Mouse (Mus musculus) left cerebral cortex, adult 18-20 months (tissue): Measurements from ENCODE around the gene Neurod2. TPM values are rescaled to one million over a fixed set of nuclear protein-coding genes. Genes with fewer than 3 reads are reported as not detected.

Source experiments
- DNase-seq, 2 experiments: peaks; one replicate each; pipeline ENCODE4 v3.0.0; 2021 to 2022; ENCODE audit warnings: low spot score in 2 of 2, mixed read lengths in 1 of 2
- total RNA-seq, 2 experiments: library from RNA; stranded (reverse); gene quantifications; 2 replicates each; pipeline ENCODE4 v1.2.3; 2021

Gene Neurod2
- total RNA-seq, 2 experiments from 2014 or later, result 70.9 to 73.2 TPM

DNA sequence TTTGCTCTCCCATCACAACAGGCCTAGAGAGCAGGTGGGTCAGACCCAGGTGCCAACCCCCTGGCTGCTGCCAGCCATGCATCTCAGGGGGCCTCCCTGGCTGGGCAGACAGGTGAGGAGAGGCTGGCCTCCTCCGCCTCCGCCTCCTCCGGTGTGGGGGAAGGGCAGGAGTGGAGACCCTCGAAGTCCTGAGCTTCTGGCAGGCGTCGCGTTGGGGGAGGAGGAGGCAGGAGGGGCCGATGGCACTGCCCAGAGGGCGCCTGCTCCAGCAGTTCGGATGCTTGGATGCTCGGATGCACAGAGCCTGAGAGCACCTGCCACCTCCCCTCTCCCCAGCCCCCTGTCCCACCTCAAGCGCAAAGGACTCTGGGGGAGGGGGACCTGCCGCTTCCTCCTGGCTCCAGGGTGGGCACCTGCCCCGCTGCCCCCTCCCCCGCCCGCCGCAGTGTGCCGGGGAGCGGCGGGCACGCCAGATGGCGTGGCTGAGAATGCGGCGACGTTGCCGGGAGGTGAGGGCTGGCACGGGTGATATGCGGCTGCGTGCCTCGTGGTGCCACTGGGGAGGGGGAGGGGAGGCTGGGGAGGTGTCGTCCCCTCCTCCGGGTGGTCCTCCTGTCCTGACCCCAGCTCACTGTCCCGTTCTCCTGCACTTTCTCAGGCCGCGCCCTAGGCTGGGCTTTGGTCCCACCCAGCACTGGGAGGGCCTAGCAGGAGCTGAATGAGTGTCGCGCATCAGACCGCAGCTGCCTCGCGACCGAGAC is 4.7 kb upstream of the Neurod2 start:
- peak in 1 of 2 experiments; percentile 54 for DNase-seq

DNA sequence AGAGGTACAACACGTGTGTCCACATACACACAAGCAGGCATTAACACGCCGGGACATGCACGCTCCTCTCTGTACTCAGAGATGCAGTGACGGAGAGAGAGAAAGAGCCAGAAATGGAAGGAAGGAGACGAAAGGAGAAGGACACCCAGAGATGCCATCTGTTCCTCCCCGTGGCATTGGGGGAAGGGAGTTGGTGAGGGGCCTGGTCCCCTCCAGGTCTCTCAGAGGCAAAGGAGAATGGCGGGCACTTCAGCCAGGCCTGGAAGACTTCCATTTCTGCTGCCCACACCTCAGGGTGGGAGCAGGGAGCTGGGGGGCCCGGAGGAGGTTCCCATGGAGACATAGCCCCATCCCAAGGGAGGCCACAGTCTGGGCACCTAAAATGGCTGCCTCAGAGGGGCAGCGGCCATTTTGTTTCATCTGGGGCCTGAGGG is 3.8 kb upstream of the Neurod2 start:
- DNase-seq, result no peak

DNA sequence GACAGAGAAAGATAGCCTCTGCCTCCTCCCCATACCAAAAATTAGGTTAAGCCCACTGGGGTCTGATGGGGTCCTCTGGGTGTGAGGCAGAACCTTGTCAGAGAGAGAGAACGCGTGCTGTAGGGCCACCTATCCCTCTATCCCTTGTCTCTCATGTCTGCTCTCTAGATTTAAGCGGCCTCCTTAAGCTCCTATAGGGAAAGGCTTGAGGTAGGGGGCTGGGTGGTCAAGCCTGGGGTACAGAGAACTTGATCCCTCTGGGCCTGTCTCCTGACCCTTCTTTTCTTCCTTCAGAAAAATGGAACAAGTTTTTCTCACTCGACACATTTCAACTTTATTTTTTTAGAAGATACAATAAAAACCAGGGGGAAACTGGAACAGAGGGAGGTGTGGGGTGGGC is 3.4 kb upstream of the Neurod2 start:
- DNase-seq, result no peak

DNA sequence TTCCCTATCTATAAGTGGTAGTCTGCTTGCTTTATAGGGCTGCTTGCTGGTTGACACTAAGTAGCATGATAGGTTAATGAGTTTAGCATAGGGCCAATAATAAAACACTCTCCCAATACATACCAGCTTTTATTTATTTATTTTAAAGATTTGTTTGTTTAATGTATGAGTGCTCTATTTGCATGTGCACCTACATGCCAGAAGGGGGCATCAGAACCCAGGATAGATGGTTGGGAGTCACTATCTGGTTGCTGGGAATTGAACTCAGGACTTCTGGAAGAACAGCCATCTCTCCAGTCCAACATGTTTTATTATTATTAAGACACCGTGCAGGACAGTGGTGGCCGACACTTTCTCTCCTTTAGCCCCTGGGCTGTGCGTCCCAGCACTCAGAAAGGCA is 2.7 kb upstream of the Neurod2 start:
- DNase-seq, result no peak

DNA sequence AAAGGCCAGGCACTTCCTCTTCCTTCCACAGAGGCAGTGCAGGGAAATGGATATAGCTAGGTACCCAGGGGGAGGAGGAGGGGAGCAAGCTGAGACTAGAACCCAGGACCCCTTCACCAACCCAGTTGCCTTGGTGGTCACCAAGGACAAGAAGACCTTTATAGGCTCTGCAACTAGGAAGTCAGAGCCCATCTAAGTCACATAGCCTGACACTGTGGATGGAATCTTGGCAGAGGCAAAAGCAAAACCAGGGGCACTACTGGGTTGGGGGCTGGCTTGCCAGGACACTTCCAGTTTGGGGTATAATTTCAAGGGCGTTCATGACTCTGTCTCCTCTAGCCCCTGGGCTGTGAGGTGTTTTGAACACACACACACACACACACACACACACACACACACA is 2.0 kb upstream of the Neurod2 start:
- DNase-seq, result no peak

DNA sequence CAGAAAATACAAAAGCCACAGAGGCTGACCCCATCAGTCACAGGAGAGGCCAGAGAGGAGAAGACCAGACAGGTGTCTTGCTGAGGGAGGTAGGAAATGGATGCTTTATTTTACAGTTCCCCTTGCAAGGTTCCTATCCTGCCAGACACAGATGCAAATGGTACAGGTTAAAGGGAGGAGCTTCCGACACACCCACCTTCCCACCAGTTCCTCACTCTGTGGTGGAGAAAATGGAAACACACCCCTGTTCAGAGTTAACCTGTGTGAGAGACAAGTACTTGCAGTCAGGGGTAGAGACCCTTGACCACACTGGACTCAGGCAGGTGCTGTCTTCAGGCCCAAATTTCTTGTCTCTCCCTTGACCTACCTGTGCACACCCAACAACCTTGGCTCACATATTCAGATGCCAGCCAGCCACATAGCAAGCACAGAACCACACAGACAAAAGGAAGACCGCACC is 1.3 kb upstream of the Neurod2 start:
- no peak for DNase-seq

DNA sequence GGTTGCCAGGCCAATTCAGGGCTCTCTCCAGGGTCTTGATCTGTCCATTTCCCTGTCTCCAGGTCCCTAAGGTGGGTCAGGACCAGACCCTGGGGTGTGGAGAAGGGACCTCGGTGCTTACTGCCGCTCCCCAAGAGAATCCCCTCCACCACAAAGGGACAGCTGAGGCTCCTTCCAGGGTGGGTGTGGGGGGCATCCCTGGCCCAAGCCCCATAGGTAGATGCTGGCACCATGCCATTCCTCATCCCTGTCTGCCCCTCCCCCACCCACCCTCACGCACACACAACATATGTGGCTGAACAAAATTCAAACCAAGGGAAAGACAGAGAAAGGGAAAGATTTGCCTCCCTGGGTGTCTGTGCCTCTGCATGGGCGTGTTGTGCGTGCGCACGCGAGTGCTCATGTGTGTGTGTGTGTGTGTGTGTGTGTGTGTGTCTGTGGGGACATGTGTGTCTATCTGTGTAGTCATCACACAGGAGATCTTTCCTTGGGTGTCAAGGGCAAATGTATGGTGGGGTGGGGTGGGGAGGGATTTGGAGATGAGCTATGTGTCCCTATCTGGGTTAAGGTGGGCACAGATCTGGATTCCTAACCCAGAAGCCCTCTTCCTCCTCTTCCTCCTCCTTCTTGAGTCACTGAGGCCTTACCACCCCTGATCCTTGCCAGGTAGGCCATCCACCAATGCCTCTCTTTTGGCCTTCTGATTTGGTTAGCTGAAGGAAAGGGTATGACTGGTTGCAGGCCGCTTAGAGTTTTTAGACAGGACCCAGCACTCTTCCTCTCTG is 704 bp upstream of the Neurod2 start:
- no peak for DNase-seq

DNA sequence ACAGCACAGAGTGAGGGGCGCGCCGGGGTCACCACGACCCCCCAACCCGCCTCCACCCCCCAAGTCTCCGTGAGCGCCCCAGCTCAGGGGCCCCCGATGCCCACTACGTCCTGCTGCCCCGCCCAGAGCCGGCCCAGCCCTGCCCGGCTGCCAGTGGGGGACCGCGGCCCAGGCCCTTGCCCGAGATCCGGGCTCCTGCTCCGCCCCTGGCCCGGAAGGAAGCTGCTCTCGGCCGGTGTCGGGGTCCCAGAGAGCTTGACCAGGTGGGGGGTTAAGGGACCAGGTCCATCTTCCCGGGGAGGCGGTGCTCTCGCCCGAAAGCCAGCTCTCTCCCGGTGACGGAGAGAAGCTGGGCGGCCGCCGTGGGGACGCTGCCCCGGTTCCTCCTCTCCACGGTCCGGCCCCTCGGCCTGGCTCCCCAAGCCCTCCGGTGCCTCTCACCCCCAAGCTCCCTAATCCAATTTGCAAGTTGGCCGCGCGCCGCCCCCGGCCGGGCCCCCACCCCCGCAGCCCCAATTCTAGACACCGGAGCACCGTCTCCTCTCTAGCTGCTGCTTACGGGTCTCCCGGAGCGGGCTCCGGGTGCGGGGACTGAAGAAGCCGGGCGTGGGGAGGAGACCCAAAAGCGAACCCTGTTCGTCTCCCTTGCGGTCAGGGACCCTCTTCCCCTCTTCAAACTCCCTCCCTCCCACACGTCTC is 928 bp downstream of the Neurod2 start:
- DNase-seq, result peak in 1 of 2 experiments; percentile 52

DNA sequence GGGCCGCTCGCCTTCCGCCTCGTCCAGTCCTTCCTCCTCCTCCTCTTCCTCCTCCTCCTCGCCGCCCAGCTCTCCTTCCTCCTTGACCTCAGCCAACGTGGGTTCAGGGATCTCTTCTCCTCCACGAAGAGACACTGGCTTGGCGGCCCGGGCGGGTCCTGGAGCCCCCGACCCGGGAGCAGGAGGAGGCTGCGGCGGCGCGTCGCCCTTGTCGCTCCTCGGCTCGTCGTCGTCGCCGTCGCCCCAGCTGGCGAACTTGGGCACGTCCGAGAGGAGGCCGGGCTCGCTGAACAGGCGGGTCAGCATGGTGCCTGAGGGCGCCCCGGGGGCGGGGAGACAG is 1.4 kb downstream of the Neurod2 start:
- DNase-seq, result peak in 1 of 2 experiments; percentile 35

DNA sequence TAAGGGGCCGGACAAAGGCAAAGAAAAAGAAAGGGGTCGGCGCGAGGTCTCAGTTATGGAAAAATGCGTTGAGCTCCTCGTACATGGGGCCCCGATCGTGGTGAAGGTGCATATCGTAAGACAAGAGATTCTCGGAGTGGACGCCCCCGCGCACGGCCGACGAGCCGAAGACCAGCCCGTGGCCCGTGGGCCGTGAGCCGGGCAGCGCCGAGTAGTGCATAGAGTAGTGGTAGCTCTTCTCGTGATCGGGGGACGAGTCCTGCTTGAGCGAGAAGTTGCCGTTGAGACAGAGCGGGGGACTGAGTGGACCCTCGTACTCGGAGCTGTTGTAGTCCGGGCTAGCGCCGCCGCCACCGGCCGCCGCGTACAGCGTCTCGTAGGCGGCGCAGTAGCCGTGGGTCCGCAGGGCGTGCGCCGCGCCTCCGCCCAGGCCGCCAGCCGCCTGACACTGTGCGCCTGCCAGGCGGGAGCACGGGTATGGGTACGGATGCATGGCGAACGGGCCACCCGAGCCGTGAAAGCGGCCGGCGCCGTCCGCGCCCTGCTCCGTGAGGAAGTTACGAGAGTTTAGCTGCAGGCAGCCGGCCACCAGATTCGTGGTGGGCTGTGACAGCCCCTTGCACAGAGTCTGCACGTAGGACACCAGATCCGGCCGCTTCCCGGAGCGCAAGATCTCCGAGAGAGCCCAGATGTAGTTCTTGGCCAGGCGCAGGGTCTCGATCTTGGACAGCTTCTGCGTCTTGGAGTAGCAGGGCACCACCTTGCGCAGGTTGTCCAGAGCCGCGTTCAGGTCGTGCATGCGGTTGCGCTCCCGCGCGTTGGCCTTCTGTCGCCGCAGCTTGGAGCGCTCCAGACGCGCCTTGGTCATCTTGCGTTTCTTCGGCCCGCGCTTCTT is 2.1 kb downstream of the Neurod2 start:
- no peak for DNase-seq

DNA sequence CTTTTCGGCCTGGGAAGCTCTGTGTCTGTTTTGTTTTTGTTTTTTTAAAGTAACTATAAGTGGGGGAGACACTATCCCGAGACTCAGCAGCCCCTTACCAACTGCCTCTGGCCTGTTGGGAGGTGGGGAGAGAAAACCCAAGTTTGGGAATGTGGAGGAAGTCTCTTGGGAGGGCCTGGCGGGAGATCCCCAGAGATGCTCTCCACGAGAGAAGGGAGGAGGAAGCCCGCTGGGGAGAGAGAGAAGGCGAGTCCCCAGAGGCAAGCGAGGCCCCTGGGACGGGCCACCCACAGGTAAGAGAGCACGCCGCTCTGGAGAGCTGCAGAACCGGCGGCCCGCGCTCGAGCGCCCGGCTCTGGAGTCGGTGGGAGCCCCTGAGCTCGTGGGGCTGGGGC is 2.7 kb downstream of the Neurod2 start:
- no peak for DNase-seq

DNA sequence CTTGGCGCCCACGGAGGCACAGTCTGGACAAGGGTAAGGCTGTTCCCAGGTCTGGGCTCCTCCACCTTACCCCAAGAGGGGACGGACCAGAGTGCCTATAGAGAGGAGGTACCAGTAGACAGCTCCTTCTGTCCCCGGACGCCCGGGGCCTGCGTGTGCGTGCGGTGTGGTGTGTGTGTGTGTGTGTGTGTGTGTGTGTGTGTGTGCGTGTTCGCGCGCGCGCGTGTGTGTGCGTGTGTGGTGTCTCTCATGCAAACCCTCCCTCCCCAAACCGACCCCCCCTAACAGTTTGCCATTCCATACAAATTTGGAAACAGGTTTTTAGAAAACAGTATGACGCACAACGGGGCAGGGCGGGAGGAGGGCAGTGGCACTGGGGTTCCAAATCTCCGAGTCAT is 3.6 kb downstream of the Neurod2 start:
- DNase-seq, result no peak

DNA sequence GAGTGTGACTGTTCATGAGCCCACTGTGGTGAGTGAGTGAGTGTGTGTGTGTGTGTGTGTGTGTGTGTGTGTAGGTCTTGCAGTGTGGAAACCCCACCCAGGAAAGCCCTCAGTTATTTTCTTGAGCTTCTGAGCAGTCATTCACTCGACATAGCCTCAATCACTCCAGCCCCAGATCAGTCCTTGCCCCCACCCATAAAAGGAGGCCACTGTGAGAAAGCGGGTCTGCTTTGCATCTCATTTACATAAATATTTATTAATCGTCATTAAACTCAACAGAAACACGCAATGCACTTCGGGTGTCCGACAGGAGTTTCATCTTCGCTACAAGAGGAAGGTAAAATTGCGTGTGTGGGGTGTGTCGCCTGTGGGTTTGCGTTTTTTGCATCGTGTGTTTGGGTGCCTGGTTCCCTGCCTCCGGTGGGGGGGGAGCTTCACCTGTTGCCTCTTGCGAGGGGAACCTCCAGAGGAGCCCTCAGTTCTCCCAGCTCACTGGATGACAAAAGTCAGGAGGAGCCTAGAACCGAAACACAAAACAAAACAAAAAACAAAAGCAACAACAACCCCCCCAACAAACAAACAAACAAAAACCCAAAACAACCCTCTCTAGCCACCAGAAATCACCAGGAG is 4.1 kb downstream of the Neurod2 start:
- no peak for DNase-seq

DNA sequence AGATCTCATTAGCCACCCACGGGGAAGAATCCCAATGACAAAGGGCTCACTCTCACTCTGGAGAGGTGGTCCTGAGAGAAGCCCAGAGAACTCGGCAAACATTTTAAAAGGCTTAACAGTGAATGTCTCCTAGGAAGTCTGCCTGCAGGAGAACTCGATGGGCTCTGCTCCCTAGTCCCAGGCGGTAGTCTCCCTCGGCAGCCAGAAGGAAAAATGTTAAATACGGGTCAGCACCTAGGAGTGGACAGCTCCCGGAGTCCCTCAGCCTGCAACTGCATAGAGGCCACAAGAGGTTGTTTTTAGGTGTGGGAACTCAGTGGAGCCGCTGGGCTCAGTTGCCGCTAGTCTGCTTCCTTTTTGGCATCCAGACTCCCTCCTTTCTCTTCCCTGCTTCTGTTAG is 5.5 kb downstream of the Neurod2 start:
- DNase-seq, result peak in 1 of 2 experiments; percentile 17

DNA sequence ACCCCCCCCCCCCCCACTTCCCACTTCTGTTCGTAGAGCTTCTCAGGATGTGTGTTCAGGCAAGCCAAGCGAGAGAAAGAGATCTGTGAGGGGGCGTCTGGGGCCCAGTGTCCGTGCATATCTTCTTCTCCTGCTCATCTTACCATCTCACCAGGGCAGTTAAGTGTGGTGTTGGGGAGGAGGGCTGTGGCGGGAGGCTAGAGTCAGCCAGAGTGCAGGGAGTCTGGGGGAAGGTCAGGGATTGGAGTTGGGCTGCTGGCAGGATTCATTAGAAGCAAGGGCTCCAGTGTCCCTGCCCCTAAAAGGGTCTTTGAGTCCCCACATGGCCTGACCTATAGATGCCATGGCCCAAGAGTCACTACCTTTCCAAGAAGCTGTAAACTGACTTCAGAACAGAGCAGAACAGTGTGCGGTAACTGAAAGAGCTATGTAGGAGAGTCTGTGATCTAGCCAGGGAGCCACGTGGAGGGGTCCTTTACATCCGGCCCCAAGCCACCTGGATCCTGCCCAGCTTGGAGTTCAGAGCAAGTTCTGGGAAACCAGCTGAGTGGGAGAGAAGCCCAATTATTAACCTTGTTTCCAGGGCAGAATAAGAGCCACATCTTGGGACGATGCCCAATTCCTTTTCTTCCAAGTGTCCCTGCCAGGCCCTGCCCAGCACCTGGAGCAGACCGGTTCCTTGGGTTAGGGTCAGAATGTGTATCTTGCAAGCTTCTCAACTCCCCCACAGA is 6.1 kb downstream of the Neurod2 start:
- no peak for DNase-seq

DNA sequence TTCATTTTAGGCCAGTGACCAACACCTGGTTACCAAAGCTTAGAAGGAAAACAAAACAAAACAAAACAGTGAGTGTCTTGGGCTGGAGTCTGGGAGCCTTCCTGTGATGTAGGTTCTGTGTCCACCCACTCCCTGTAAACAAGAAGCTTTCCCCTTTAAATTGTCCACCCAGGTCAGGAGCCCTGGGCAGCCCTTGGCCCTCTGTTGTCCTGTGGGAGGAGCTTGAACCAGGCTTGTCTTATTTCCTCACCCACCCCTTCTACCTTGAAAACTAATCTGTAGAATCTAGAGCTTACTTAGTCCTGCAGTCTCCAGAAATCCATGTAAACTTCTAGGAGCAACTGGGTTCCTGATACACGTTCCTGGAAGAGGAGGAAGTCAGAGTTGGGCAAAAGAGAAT is 7.3 kb downstream of the Neurod2 start:
- no peak for DNase-seq

DNA sequence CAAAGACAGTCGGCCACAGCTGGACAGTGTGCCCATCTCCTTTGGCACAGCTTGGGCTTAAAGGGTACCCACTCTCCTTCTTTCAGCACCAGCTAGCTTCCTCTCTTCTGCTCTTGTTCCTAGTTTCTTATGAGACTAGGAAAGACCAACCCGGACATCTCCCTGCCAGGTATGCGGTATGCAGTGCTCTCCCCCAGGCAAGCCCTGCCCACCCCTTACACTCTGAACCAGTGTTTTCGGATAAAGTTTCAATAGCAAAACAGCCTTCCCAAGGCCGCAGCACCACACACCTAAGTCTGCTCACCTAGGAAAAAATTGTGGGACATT is 7.8 kb downstream of the Neurod2 start:
- no peak for DNase-seq

DNA sequence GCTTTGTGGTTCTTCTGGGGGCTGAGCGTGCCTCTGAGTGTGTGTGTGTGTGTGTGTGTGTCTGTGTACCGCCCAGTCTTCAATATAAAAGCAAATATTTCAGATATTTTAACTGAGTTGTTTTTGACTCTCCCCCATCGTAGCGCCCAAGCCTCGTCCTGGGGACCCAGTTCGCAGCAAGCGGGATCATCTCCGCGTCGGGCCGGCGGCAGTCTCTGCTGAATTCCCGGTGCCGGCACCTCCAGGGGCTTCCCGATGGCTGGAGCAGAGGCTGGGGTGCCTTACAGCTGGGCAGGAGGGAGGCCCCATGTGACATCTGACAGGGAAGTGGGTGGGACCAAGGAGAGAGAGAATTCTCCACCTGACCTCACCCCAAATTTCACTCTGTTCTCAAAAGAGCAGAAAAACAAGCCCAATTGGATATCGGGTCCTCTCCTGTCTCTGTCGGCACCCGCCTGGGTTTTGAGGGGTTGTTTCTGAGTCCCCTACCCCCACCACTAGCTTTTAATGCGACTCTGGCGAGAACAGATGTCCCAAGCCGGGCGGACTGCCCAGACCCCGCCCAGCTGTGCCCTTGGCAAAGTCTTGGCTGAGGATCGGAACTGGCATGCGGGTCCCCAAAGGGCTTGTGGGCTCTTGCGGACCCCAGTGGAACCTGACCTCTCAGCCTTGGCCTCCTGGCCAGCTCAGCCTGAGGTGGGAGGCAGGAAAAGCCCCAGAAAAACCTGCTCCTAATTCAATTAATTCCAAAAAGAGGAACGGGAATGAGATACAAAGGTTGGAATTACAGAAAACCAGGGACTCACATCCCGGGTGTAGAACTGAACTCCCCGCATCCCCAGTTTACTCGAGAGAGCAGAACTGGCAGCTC is 8.4 kb downstream of the Neurod2 start:
- peak in 1 of 2 experiments; percentile 31 for DNase-seq

DNA sequence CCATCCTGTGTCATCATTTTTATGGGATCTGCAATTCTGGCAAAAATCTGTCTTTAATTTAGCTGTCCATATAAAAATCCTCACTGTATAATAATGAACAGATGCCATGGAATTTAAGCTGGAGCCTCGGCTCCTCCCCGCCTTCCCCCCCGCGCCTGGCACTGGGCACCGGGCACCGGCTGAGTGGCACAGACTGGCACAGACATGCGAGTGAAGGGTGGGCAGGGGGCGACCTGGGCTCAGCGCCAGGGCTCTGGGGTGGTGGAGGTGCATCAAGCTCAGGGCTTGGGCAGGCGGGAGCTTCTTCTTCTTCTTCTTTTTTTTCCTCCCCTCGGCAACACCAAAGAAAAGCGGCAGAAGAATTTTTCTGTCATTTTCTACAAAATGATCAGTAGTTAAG is 9.1 kb downstream of the Neurod2 start:
- DNase-seq, result peak in 1 of 2 experiments; percentile 30
